Mouse (Mus musculus): Measurements from ENCODE around the gene Bmp6. TPM values are rescaled to one million over a fixed set of nuclear protein-coding genes. Genes with fewer than 3 reads are reported as not detected.

The Bmp6 gene
- total RNA-seq, 2 experiments from 2014 or later = 8.9 to 11.6 TPM

DNA sequence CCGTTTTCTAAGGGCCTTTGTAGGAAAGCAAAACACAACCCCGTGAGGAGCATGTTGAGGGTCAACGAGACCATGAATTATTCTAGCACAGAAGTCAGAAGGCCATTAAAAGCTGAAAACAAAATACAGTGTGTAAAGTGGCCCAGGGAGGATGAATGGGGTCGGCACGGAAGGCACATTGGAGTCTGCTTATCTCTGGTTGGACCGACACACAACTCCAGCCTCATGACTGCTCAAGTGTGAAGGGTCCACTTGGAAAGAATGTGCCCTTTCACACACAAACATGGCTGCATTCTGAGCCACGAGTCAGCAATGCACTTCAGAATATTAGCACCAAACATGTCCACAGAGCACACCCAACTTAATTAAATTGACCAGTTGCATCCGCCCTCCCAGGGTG lies 84.8 kb downstream of the Bmp6 start:
- DNase-seq (ENCODE audit: low spot score in 2 of 2) = no peak

GRCm38 (mm10) chr13:38430075-38430474 lies 85.2 kb downstream of the Bmp6 start:
- DNase-seq (ENCODE audit: low spot score in 2 of 2) = no peak

GRCm38 (mm10) chr13:38434831-38435230 lies 89.9 kb downstream of the Bmp6 start:
- no peak for DNase-seq (ENCODE audit: low spot score in 2 of 2)

GRCm38 (mm10) chr13:38437930-38438329 lies 93.0 kb downstream of the Bmp6 start:
- DNase-seq (ENCODE audit: low spot score in 2 of 2) = peak in 1 of 2 experiments; percentile 18

DNA sequence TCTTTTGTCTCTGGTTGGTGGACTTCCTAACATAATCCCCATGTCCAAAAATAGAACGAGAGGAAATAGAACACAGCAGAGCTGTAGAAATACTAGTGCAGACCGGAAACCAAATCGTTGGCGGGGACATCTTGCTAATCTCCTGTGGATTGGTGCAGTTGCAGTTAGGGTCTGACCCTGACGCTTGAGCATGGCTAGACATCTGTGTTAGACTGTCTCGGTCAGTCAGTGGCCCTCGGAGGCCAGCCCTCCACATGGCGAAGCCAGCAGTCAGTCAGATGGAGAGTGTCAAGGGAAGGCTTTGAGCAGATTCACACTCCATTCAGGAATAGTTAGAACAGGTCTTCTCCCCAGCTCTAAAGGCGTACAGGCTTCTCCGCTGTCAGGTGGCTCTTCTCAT lies 95.3 kb downstream of the Bmp6 start:
- no peak for DNase-seq (ENCODE audit: low spot score in 2 of 2)

GRCm38 (mm10) chr13:38448516-38449015 lies 103.7 kb downstream of the Bmp6 start:
- no peak for DNase-seq (ENCODE audit: low spot score in 2 of 2)

DNA sequence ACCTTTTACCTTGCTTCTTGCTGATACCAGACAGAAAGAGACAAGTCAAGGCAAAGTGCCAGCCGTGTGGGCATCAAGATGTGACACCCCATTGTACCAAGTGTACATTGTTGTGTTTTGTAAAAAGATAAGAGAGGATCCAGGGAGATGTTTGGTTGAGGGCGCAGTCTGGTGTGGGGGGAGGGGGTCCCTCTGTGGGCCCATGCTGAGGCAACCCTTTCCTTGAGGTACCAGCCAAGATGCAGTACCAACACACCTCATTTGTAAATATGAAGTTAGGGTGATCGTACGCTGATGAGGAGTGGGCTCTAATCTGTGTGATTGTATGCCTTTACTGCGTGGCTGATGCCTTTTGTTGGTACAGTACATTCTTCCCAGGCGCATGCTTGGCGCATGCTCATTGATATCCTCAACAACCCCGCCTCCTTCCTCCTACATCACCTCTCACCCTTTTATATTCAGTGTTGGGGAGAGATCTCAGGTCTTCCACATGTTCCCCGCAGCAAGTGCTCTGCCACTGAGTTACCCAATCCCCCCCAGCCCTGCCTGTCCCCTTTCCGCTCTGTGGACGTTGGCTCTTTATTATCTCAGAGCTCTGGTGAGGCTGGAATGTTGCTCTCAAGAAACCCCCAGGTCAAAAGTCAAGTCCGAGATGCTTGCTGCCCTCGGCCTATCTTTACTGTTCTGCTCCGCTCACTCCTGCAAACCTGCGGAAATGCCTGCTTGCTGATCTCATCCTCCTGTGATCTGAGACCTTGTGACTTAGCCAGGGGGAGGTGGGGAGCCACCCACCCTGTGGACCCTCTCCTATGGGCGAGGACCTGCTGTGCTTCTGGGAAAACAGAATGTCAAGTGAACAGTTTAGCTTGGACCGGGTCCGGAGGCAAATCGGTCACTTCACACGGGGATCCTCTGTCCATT lies 105.4 kb downstream of the Bmp6 start:
- no peak for DNase-seq (ENCODE audit: low spot score in 2 of 2)

GRCm38 (mm10) chr13:38451446-38451845 lies 106.5 kb downstream of the Bmp6 start:
- DNase-seq (ENCODE audit: low spot score in 2 of 2) = no peak

DNA sequence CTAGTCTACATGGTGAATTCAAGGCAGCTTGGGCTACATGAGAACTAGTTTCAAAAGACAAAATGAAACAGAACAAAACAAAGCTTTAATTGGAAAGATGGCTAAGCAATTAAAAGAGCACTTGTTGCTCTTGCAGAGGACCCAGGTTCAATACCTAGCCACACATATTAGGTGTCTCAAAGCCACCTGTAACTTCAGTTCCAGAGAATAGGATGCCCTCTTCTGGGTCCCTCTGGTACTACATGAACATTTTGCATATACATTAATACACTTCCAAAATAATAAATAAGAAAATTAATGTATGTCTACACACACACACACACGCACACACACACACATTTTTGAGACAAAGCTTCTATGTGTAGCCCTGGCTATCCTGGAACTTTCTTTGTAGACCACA lies 118.5 kb downstream of the Bmp6 start:
- DNase-seq (ENCODE audit: low spot score in 2 of 2) = no peak

DNA sequence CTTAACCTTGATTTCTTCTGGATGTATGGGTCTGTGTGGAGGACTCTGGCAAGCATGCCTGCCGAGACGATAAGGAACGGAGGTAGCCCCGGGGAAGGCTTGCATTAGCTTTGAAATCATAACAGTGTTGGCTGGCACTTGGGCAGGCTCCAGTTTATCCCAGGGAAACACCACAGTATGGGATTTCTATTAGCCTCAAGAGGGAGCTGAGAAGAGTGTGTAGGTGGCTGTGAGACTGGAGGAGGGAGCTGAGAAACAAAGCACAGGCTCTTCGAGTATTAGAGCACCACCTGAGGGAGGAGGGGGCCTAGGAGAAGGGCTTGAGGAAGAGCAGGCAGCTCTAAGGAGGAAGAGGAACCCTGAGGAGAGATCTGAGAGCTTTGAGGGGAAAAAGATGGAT lies 126.0 kb downstream of the Bmp6 start:
- DNase-seq (ENCODE audit: low spot score in 2 of 2) = no peak

DNA sequence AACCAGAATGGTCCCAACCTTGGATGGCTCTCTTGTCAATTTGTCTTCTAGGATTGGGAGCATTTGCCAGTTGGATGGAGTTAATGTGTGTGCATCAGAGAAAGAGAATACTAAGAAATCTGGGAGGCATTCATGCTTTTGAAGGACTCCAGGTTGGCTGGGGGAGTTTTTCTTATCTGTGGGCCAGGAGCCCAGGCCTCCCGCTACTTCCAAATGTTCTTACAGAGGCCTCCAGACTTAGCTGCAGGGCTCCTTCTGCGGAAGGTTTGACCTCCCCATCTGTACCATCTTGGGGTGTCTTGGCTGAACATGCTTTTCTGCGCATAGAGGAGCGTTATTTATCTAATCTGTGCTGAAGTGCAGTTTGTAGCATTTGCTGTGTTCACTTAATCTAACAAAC lies 127.7 kb downstream of the Bmp6 start:
- no peak for DNase-seq (ENCODE audit: low spot score in 2 of 2)

- DNase-seq (ENCODE audit: low spot score in 2 of 2) = no peak
These were observed 128.6 kb downstream of the Bmp6 start for GRCm38 (mm10) chr13:38473497-38473896.

DNA sequence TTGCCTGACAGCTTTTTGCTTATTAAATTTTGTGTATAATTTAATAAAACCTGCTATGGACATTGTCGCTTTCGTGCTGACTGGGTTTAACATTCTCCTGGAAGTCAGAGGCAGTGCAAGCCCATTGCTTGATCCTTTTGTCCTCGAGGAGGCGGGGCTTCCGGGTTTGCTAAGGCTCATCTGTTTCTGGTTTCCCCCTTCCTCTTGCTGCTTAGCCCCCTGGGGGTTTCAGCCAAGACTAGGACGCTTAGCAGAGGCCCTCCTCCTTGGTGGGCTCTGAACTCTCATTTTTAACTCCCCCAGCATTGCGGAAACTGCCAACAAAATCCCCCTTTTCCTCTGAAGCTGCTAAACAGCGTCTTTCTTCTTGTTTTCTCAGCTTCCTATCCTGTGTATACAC lies 132.0 kb downstream of the Bmp6 start:
- DNase-seq (ENCODE audit: low spot score in 2 of 2) = no peak

DNA sequence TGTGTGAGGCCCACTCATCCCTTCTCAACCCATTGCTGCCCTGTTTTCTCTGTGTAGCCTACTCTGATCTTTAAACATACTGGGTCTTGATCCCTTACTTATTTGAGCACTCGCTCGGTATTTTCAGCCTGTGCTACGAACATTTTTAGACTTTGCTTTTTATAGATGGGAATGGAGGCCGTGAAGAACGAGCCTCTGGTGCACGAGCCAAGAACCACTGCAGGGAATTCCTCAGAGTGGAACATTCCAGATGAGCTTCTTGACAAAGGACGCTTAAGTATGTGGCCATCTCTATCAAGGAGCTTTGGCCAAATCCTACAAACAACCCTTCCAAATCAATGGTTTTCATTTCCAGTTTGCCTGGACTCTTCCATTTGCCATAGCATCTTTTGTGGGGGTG lies 136.1 kb downstream of the Bmp6 start:
- DNase-seq (ENCODE audit: low spot score in 2 of 2) = no peak

DNA sequence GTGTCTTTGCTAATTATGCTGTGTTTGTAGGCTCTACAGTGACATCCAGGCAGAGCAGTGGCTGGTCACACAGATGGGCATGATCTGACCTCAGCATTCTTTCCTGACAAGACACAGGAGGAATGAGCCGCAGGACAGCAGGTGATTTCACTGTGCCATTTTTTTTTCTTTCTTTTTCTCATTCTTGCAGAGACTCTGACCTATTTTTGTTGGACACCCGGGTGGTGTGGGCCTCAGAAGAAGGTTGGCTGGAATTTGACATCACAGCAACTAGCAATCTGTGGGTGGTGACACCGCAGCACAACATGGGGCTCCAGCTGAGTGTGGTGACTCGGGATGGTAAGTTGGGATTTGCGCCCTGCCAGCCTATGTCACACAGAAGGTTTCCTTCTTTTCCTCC lies 139.8 kb downstream of the Bmp6 start:
- no peak for DNase-seq (ENCODE audit: low spot score in 2 of 2)

GRCm38 (mm10) chr13:38486767-38487166 lies 141.9 kb downstream of the Bmp6 start:
- no peak for DNase-seq (ENCODE audit: low spot score in 2 of 2)

- DNase-seq (ENCODE audit: low spot score in 2 of 2) = no peak
These were observed 151.8 kb downstream of the Bmp6 start for GRCm38 (mm10) chr13:38496715-38497114.

- DNase-seq (ENCODE audit: low spot score in 2 of 2) = no peak
These were observed 156.4 kb downstream of the Bmp6 start for GRCm38 (mm10) chr13:38501314-38501713.

- DNase-seq (ENCODE audit: low spot score in 2 of 2) = peak; percentile 30 to 47
These were observed 158.4 kb downstream of the Bmp6 start for GRCm38 (mm10) chr13:38503137-38503849.

DNA sequence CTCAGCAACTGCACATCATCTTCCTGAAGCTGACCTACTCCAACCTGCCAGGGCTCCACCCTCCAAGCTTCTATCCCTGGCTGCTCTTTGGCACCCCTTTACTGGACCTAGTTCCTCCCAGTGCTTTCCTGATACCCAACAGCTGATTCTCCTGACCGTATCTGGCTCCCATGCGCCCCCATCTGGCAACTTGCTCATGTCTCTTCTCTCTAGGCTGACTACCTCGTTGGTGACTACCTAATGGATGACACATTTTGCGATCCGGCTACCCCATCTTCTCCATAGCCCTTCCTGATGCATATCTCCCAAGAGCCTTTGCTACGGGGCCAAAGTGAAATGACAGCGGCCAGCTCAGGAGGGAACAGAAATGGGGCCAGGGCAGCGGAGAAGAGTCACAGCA lies 161.4 kb downstream of the Bmp6 start:
- DNase-seq (ENCODE audit: low spot score in 2 of 2) = no peak

DNA sequence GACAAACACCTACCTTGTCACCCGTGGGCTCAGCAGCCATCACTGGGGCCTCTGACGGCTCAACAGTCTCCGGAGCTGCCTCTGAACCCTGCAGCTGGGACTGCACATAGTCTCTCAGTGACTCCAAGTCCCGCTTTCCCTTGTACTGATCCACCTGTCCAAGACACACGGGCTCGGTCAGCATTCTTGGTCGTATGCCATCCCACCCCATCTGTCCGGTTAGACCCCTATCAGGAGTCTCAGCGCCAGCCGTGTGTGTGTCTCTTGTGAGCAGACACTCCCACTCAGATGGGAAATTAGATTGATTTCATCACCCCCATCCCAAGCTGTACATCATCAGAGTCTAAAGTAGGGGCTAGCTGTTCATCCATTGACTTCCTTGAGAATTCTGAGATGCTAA lies 162.0 kb downstream of the Bmp6 start:
- DNase-seq (ENCODE audit: low spot score in 2 of 2) = no peak

DNA sequence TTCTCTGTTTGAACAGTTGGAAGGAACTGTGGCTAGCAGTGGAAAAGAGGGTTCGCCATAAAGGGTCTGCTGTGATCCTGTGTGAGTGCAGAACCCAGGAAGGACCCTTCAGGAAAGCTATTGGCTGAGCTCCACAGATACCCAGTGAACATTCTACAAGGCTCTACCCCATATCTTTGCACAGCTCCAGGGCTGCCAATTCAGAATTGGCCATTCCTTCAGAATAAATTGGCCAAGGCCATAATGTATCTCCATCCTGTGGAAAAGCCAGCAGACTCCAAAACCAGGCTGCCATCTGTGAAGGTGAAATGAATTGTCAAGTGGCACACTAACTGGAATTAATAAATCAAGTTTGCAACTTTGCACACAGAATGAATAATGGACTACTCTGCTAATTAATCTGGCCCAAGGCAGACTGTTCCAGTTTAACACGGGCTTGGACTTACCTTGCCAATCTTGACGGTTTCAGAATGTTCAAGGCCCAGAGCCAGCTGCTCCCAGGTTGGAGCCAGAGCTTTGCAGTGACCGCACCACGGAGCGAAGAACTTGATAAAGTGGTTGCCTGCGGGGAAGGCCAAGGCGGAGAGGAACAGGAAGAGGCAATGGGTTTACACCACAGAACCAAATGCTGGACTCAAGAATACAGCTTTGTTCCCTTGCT lies 164.9 kb downstream of the Bmp6 start:
- DNase-seq (ENCODE audit: low spot score in 2 of 2) = no peak
